Mouse (Mus musculus) myocyte (in vitro differentiated cells): Measurements from ENCODE around the gene Vmp1.

Experiments
- E2F4 ChIP-seq: IDR thresholded peaks from one replicate; pipeline ENCODE4 v1.6.1; 2011; ENCODE audit warnings: mild to moderate bottlenecking, control low read depth, moderate library complexity; ENCODE audit not compliant: insufficient read depth
- MYOD1 ChIP-seq, 3 experiments: IDR thresholded peaks; one replicate each; pipeline ENCODE4 v1.6.1; 2011; ENCODE audit warnings: control low read depth in 2 of 3, low read depth in 2 of 3, mild to moderate bottlenecking in 2 of 3, moderate library complexity in 1 of 3; ENCODE audit not compliant: insufficient read length in 2 of 3, control insufficient read depth in 1 of 3
- POLR2A ChIP-seq: IDR thresholded peaks from one replicate; pipeline ENCODE4 v1.6.1; 2011; ENCODE audit warnings: low read depth, mild to moderate bottlenecking, control low read depth, moderate library complexity; ENCODE audit not compliant: insufficient read length
- POLR2AphosphoS2 ChIP-seq: IDR thresholded peaks from one replicate; pipeline ENCODE4 v1.6.1; 2011; ENCODE audit warnings: low read depth, control low read depth; ENCODE audit not compliant: insufficient read length

GRCm38 (mm10) chr11:86657863-86658262 lies 25.8 kb downstream of the Vmp1 start:
- TF ChIP-seq E2F4: no peak
- TF ChIP-seq POLR2A: no peak
- no peak for TF ChIP-seq MYOD1 (IDR thresholded peaks at IDR 0.05; ENCODE audit: control insufficient read depth in 1 of 3, insufficient read length in 2 of 3, low read depth in 2 of 3)
- TF ChIP-seq POLR2AphosphoS2: no peak
